Mouse (Mus musculus) hindbrain, embryonic 16.5 days (tissue): ENCODE measurements at regions not wholly inside any gene's neighbourhood (a gene's known extent, or its start where the extent isn't known, plus 50 kb on each side); places are given as distances from the start of the nearest gene placed in this dataset.

ENCODE experiments used
- ATAC-seq: fragments of 200-750 bp; cut with Nextera tagmentation; 2 replicates; pipeline ENCODE4 v1.8.0; 2017; ENCODE audit warnings: moderate TSS enrichment, moderate library complexity
- H3K27ac ChIP-seq: fragments of 300-500 bp; sonication (generic); 2 replicates; pipeline ENCODE4 v1.5.1; 2014; ENCODE audit warnings: low read depth, mild to moderate bottlenecking, control low read depth, low read length, moderate library complexity
- H3K27me3 ChIP-seq: fragments of 300-500 bp; sonication (generic); replicated peaks from 2 replicates; pipeline ENCODE4 v1.6.1; 2014; ENCODE audit warnings: low read length; ENCODE audit not compliant: control insufficient read depth, insufficient read depth
- H3K36me3 ChIP-seq: fragments of 300-500 bp; sonication (generic); 2 replicates; pipeline ENCODE4 v1.6.1; 2014; ENCODE audit warnings: mild to moderate bottlenecking, low read length, moderate library complexity, mixed read lengths; ENCODE audit not compliant: control insufficient read depth, insufficient read depth
- H3K4me1 ChIP-seq: fragments of 300-500 bp; sonication (generic); 2 replicates; pipeline ENCODE4 v1.6.1; 2014; ENCODE audit warnings: low read depth, low read length; ENCODE audit not compliant: control insufficient read depth, insufficient read depth
- H3K4me2 ChIP-seq: fragments of 300-500 bp; sonication (generic); 2 replicates; pipeline ENCODE4 v1.6.1; 2014; ENCODE audit warnings: mild to moderate bottlenecking, low read length, control low read depth, moderate library complexity
- H3K4me3 ChIP-seq: fragments of 300-500 bp; sonication (generic); 2 replicates; pipeline ENCODE4 v1.5.1; 2014; ENCODE audit warnings: mild to moderate bottlenecking, low read length, control low read depth, moderate library complexity
- H3K9ac ChIP-seq: fragments of 300-500 bp; sonication (generic); 2 replicates; pipeline ENCODE4 v1.6.1; 2014; ENCODE audit warnings: low read depth, mild to moderate bottlenecking, control low read depth, low read length, moderate library complexity
- H3K9me3 ChIP-seq: fragments of 300-500 bp; sonication (generic); 2 replicates; pipeline ENCODE4 v1.6.1; 2014; ENCODE audit warnings: mild to moderate bottlenecking, low read length, moderate library complexity; ENCODE audit not compliant: control insufficient read depth
- WGBS: fragments of 180-500 bp; shearing (Covaris S2); extraction: QIAGEN DNeasy Blood & Tissue Kit; methylation state at CpG from one replicate; pipeline ENCODE4 v1.1.7; 2014; 5-methylcytosine and 5-hydroxymethylcytosine counted together

DNA sequence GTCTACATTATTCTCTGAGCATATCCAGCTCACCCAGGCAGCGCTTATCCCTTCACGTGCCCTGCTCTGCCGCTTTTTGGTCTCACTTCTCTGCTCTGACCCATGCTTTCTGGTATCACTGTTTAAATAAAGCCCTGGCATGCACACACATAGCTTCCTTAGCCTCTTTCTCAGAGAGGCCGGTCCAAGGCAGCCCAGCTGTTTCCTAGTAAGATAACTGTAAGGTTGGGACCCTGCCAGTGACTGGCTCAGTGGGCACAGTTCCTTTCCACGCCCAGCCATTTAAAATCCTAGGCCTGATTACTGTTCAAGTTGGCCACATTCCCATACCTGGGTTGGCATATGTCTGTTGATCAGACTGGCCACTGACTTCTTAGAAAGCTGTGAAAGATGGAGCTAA, 208.2 kb upstream of the Prok2 start:
- H3K4me1 ChIP-seq: peaks cover 5% of the 10 kb centered on the region
- no peaks in the 10 kb centered on the region for H3K36me3 ChIP-seq
- no peaks in the 10 kb centered on the region for H3K9me3 ChIP-seq
- H3K27me3 ChIP-seq: no peaks in the 10 kb centered on the region; the same call in 1 of the 2 replicates
- H3K27ac ChIP-seq: no peak overlapping the region
- WGBS: 68% methylated on average over 5 of the region's 5 CpGs
- peak; percentile 76; the same call in 1 of the 2 replicates for ATAC-seq
- no peak overlapping the region for H3K4me3 ChIP-seq
- H3K4me2 ChIP-seq: no peak overlapping the region
- H3K9ac ChIP-seq: no peak overlapping the region

DNA sequence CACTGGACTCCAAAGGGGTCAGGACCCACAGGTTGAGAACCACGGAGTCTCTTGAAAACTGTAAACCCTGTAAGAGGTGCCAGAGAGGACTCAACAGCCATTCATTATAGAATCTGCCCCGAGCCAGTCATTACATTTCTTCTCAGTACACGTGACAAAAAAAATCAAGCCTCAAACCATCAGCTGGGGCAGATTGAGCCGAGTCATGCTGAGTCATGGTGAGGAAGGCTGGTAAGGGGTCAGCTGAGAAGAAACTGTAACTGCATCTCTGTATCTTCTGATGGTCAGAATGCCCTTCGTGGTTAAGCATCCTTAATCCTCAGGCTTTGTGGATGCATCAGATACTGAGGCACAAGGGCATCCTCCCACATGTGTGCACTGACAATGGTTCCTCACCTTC, 207.2 kb upstream of the Prok2 start:
- WGBS: 78% methylated on average over 5 of the region's 5 CpGs
- Histone ChIP-seq H3K4me1 (peaks cover 3% of the 10 kb centered on the region; the same call in 1 of the 2 replicates), H3K36me3 (no peaks in the 10 kb centered on the region), H3K4me3 (no peak overlapping the region), H3K9ac (no peak overlapping the region), H3K27me3 (no peaks in the 10 kb centered on the region), H3K4me2 (no peak overlapping the region), H3K27ac (no peak overlapping the region), H3K9me3 (no peaks in the 10 kb centered on the region)
- ATAC-seq: no peak

- Histone ChIP-seq H3K27me3 (no peaks in the 10 kb centered on the region), H3K36me3 (no peaks in the 10 kb centered on the region), H3K4me2 (no peak overlapping the region), H3K9me3 (no peaks in the 10 kb centered on the region), H3K4me1 (peaks cover 3% of the 10 kb centered on the region; the same call in 1 of the 2 replicates), H3K9ac (no peak overlapping the region), H3K27ac (no peak overlapping the region), H3K4me3 (no peak overlapping the region)
- ATAC-seq: no peak
- WGBS: 55% methylated on average over 2 of the region's 2 CpGs
Observed at GRCm38 (mm10) chr6:99932923-99933322, 206.7 kb upstream of the Prok2 start.

- 65% methylated on average over 6 of the region's 6 CpGs for WGBS
- Histone ChIP-seq H3K27me3 (no peaks in the 10 kb centered on the region), H3K4me2 (no peak overlapping the region), H3K9me3 (no peaks in the 10 kb centered on the region), H3K4me3 (no peak overlapping the region), H3K4me1 (peaks cover 3% of the 10 kb centered on the region; the same call in 1 of the 2 replicates), H3K9ac (no peak overlapping the region), H3K36me3 (no peaks in the 10 kb centered on the region), H3K27ac (no peak overlapping the region)
- ATAC-seq: no peak
Observed at GRCm38 (mm10) chr6:99932405-99932804, 206.2 kb upstream of the Prok2 start.

GRCm38 (mm10) chr6:99931588-99931987, 205.4 kb upstream of the Prok2 start:
- Histone ChIP-seq H3K4me3 (no peak overlapping the region), H3K27me3 (no peaks in the 10 kb centered on the region), H3K9ac (no peak overlapping the region), H3K4me1 (peaks cover 3% of the 10 kb centered on the region; the same call in 1 of the 2 replicates), H3K4me2 (no peak overlapping the region), H3K27ac (no peak overlapping the region), H3K9me3 (no peaks in the 10 kb centered on the region), H3K36me3 (no peaks in the 10 kb centered on the region)
- 76% methylated on average over 4 of the region's 4 CpGs for WGBS
- ATAC-seq: no peak

GRCm38 (mm10) chr6:99930316-99930715, 204.1 kb upstream of the Prok2 start:
- Histone ChIP-seq H3K27me3 (no peaks in the 10 kb centered on the region), H3K9me3 (no peaks in the 10 kb centered on the region)

GRCm38 (mm10) chr6:99927933-99928555, 201.9 kb upstream of the Prok2 start:
- H3K27ac ChIP-seq: no peak overlapping the region
- no peaks in the 10 kb centered on the region for H3K27me3 ChIP-seq
- no peak for ATAC-seq
- H3K9ac ChIP-seq: no peak overlapping the region
- H3K9me3 ChIP-seq: no peaks in the 10 kb centered on the region
- H3K4me1 ChIP-seq: no peaks in the 10 kb centered on the region; the same call in 1 of the 2 replicates
- no peak overlapping the region for H3K4me2 ChIP-seq
- WGBS: 46% methylated on average over 10 of the region's 10 CpGs
- no peaks in the 10 kb centered on the region for H3K36me3 ChIP-seq
- no peak overlapping the region for H3K4me3 ChIP-seq

More at GRCm38 (mm10) chr6:99930316-99930715, 204.1 kb upstream of the Prok2 start:
- 95% methylated on average over 6 of the region's 6 CpGs for WGBS
- Histone ChIP-seq H3K27ac (no peak overlapping the region), H3K4me3 (no peak overlapping the region), H3K9ac (no peak overlapping the region), H3K4me2 (no peak overlapping the region), H3K4me1 (peaks cover 3% of the 10 kb centered on the region; the same call in 1 of the 2 replicates), H3K36me3 (no peaks in the 10 kb centered on the region)
- ATAC-seq: no peak

- ATAC-seq: no peak
- WGBS: 59% methylated on average over 8 of the region's 8 CpGs
- H3K27ac ChIP-seq: no peak overlapping the region
- H3K9me3 ChIP-seq: no peaks in the 10 kb centered on the region
- H3K27me3 ChIP-seq: no peaks in the 10 kb centered on the region
- H3K4me2 ChIP-seq: no peak overlapping the region
- H3K4me3 ChIP-seq: no peak overlapping the region
- no peak overlapping the region for H3K9ac ChIP-seq
- no peaks in the 10 kb centered on the region for H3K4me1 ChIP-seq
- H3K36me3 ChIP-seq: no peaks in the 10 kb centered on the region
Observed at GRCm38 (mm10) chr6:99924181-99924580, 198.0 kb upstream of the Prok2 start.

GRCm38 (mm10) chr6:99921966-99922365, 195.8 kb upstream of the Prok2 start:
- Histone ChIP-seq H3K9me3 (no peaks in the 10 kb centered on the region), H3K36me3 (no peaks in the 10 kb centered on the region), H3K9ac (no peak overlapping the region), H3K4me2 (no peak overlapping the region), H3K27ac (no peak overlapping the region), H3K4me3 (no peak overlapping the region), H3K4me1 (no peaks in the 10 kb centered on the region), H3K27me3 (no peaks in the 10 kb centered on the region)
- WGBS: 71% methylated on average over 5 of the region's 5 CpGs
- ATAC-seq: no peak
